Mouse (Mus musculus): ENCODE results near the gene Hs3st3b1. TPM values are rescaled to one million over a fixed set of nuclear protein-coding genes. Genes with fewer than 3 reads are reported as not detected.

Hs3st3b1 gene
- polyA plus RNA-seq, 1 experiment from 2014 or later: 2.6 TPM

DNA sequence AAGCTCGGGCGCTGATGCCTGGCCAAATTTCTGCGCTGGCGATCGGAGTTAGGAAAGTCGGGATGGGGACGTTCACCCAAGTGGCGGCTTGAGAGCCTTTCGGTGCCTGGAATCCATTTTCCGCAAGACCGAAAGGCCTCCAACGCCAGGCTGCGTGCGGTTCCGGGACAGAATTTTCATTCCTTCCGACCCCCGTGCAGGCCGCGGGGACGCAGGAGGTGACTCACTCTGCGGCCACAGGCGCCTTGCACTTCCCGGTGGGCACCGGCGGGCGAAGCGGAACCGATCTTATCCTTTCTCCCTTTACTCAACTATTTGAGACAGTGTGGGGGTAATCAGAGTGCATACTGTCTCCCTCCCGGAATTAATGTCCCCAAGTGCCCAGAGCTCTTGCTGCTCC, 1.3 kb upstream of the Hs3st3b1 start:
- Histone ChIP-seq H3K9me3 (ENCODE audit: control insufficient read depth, low read length) (no peaks in the 10 kb centered on the region), H3K4me1 (ENCODE audit: control insufficient read depth in 2 of 2, insufficient read depth in 2 of 2, low read length in 2 of 2) (peaks cover 17 to 36% of the 10 kb centered on the region in 2 experiments; a peak in 3 of 4 replicates), H3K9ac (ENCODE audit: low read length) (peak overlapping the region; percentile 54), H3K4me2 (ENCODE audit: low read length) (peak overlapping the region; percentile 95), H3K36me3 (ENCODE audit: control insufficient read depth, insufficient read depth, low read length) (no peaks in the 10 kb centered on the region), H3K4me3 (ENCODE audit: control insufficient read depth in 1 of 2, insufficient read depth in 1 of 2, low read depth in 1 of 2, low read length in 2 of 2) (peak overlapping the region; percentile 30 to 39), H3K27me3 (ENCODE audit: control insufficient read depth, insufficient read depth, low read length) (peaks cover 65% of the 10 kb centered on the region), H3K27ac (replicated peaks in 1 of 2; ENCODE audit: control insufficient read depth in 1 of 2, insufficient read depth in 1 of 2, low read depth in 2 of 2, low read length in 2 of 2) (no peak overlapping the region)
- ATAC-seq (ENCODE audit: insufficient number of reproducible peaks, insufficient read depth, low FRiP score, low read depth): no peak
- WGBS: 1% methylated on average over 29 of the region's 29 CpGs

DNA sequence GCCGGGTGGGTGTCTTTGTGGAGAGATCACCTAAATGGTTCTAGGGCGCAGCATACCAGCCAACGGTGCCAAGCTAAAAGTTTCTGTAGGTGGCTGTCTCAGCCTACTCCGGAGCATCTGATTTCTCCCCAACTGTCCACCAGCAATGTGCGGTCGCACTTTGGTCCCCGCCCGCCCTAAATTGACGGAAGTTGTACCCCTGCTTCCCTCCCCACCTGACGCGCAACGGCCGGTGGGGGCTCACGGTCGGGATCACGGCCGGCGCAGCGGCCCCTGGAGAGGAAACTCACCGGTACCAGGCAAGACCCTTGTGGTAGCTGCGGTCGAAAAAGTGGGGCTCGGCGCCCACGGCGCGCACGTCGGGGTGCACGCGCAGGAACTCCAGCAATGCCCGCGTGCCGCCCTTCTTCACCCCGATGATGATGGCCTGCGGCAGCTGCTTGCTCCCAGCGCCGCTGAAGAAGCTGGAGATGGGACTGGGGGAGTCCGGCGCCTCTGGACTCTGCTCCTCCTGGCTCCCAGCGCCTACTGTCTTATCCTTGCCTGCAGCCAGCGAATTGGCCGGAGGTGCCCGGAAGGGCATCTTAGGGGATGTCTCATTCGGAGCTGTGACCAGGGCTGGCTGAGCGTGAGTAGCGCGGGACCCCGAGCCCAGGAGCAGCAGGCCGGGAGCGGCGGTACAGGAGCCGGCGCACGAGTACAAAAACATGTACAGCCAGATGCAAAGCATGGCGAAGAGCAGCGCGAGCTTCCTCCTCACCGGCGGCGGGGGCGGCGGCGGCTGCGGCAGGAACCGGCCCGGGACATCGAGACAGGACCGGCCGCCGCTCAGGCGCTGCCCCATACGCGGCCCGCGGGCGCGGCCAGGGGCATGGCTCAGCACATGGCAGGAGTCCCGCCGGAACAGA, 792 bp downstream of the Hs3st3b1 start:
- WGBS: under 1% methylated on average over 80 of the region's 80 CpGs
- ATAC-seq (ENCODE audit: insufficient number of reproducible peaks, insufficient read depth, low FRiP score, low read depth): no peak
- Histone ChIP-seq H3K9ac (ENCODE audit: low read length) (peak overlapping the region; percentile 67), H3K9me3 (ENCODE audit: control insufficient read depth, low read length) (no peaks in the 10 kb centered on the region), H3K27ac (replicated peaks in 1 of 2; ENCODE audit: control insufficient read depth in 1 of 2, insufficient read depth in 1 of 2, low read depth in 2 of 2, low read length in 2 of 2) (no peak overlapping the region), H3K4me3 (ENCODE audit: control insufficient read depth in 1 of 2, insufficient read depth in 1 of 2, low read depth in 1 of 2, low read length in 2 of 2) (peak overlapping the region; percentile 48 to 57), H3K4me1 (ENCODE audit: control insufficient read depth in 2 of 2, insufficient read depth in 2 of 2, low read length in 2 of 2) (peaks cover 17 to 46% of the 10 kb centered on the region in 2 experiments; a peak in 3 of 4 replicates), H3K36me3 (ENCODE audit: control insufficient read depth, insufficient read depth, low read length) (no peaks in the 10 kb centered on the region), H3K4me2 (ENCODE audit: low read length) (peak overlapping the region; percentile 95), H3K27me3 (ENCODE audit: control insufficient read depth, insufficient read depth, low read length) (peaks cover 69% of the 10 kb centered on the region)

DNA sequence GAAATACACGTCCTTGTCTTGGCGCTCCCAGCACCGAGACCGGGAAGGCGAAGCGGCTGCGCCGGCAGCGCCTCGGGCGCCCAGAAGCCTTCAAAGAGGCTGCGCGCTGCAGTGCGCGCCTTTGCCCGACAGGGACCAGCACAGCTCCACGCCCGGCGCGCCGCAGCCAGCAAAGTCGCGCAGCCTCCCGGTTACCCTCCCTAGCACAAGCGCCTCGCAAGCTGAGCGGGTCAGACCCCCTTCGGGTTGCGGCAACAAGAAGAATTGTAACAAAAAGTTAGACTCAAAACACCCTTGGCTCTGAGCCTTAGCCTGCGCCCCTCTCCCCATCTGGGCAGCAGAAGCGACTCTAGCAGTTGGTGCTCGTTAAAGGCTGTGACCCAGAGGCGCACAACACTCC, 1.6 kb downstream of the Hs3st3b1 start:
- Histone ChIP-seq H3K4me3 (ENCODE audit: control insufficient read depth in 1 of 2, insufficient read depth in 1 of 2, low read depth in 1 of 2, low read length in 2 of 2) (peak overlapping the region; percentile 48 to 57), H3K4me1 (ENCODE audit: control insufficient read depth in 2 of 2, insufficient read depth in 2 of 2, low read length in 2 of 2) (peaks cover 17 to 48% of the 10 kb centered on the region in 2 experiments; a peak in 3 of 4 replicates), H3K27ac (replicated peaks in 1 of 2; ENCODE audit: control insufficient read depth in 1 of 2, insufficient read depth in 1 of 2, low read depth in 2 of 2, low read length in 2 of 2) (no peak overlapping the region), H3K27me3 (ENCODE audit: control insufficient read depth, insufficient read depth, low read length) (peaks cover 66% of the 10 kb centered on the region), H3K4me2 (ENCODE audit: low read length) (peak overlapping the region; percentile 95), H3K9me3 (ENCODE audit: control insufficient read depth, low read length) (no peaks in the 10 kb centered on the region), H3K36me3 (ENCODE audit: control insufficient read depth, insufficient read depth, low read length) (no peaks in the 10 kb centered on the region), H3K9ac (ENCODE audit: low read length) (peak overlapping the region; percentile 67)
- WGBS: under 1% methylated on average over 33 of the region's 33 CpGs
- ATAC-seq (ENCODE audit: insufficient number of reproducible peaks, insufficient read depth, low FRiP score, low read depth): peak; percentile 33; the same call in 1 of the 2 replicates

DNA sequence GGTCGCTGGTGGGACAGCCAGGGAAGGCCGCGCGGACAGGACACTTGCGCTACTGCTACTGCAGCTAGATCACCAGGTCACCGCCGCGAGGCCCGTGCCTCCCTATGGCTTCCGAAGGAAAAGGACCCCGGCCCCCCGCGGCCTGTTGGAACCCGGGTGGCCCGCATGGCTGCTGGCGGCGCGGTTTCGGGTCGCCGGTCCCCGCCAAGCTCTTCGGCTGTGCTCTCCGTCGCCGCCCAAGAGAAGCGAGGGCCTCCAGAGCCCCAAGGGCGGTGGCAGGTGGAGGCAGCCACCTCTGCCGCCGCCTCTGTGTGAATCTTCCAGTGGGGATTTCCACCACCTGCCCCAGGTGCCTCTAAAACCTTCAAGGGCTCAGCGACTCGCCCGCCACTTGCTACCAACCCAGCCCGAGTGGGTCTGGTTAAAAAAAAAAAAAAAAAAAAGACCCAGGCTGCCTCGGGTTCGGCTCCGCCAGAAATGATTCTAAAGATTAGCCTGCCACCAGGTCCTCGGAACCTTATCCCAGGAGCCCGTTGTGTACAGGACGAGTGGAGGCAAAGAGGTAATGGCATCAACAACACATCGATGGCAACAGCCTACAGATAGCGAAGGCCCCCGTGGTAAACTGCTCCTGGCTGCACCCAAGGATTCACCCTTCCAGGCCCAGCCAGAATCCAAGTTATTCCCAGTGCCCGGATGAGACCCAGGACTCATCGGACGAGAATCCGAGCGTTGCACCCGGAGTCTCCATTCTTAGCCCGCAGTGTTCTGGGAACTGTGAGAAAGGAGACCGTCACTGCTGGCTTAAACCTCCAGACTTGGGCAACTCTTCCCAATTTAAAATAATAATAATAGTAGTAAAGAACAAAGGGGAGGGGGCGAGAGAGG, 2.6 kb downstream of the Hs3st3b1 start:
- no peak for ATAC-seq (ENCODE audit: insufficient number of reproducible peaks, insufficient read depth, low FRiP score, low read depth)

DNA sequence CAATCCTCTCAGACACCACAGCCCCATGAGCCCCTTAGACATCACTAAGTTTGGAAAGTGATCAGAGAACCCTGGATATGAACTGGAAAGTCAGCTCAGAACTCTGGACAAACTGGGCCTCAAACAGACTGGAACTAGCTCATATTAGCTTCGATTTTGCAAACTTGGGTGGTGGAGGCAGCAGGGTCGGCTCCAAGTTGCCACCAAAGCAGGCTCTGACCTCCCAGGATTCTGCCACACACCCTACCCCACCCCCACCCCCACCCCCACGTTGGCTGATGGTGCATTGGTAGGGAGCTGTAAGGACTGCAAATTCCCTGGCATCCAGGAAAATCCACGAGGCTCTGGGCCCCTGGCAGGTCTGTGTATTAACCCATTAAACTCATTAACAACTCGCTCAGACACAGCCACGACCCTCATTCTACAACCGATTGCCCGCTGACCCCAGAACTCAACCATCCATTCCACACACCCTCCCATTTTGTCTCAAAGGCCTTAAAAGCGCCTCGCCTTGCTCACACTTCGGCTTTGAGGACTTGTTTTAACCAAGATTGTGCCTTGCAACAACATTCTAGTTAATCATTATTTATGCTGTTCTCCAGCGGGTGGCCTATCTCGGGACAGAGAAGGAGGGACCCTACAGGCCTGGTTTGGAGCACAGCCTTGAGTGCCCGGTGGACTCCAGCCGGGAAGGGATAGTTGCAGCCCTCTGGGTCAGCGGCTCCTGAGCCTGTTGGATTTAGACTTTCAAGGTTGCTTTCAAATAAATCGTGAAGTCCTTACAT, 3.6 kb downstream of the Hs3st3b1 start:
- Histone ChIP-seq H3K9me3 (ENCODE audit: control insufficient read depth, low read length) (no peaks in the 10 kb centered on the region), H3K4me1 (ENCODE audit: control insufficient read depth in 2 of 2, insufficient read depth in 2 of 2, low read length in 2 of 2) (peaks cover 20 to 41% of the 10 kb centered on the region in 2 experiments), H3K27me3 (ENCODE audit: control insufficient read depth, insufficient read depth, low read length) (peaks cover 47% of the 10 kb centered on the region), H3K9ac (ENCODE audit: low read length) (0 out of 2 replicates have a peak overlapping the region, but pooled peaks have one; percentile 67), H3K4me3 (ENCODE audit: control insufficient read depth in 1 of 2, insufficient read depth in 1 of 2, low read depth in 1 of 2, low read length in 2 of 2) (peak overlapping the region in 1 of 2 experiments; percentile 57; a peak in 2 of 4 replicates), H3K27ac (replicated peaks in 1 of 2; ENCODE audit: control insufficient read depth in 1 of 2, insufficient read depth in 1 of 2, low read depth in 2 of 2, low read length in 2 of 2) (no peak overlapping the region), H3K36me3 (ENCODE audit: control insufficient read depth, insufficient read depth, low read length) (no peaks in the 10 kb centered on the region), H3K4me2 (ENCODE audit: low read length) (peak overlapping the region; percentile 95)
- 52% methylated on average over 17 of the region's 17 CpGs for WGBS
- no peak for ATAC-seq (ENCODE audit: insufficient number of reproducible peaks, insufficient read depth, low FRiP score, low read depth)

More for the DNA sequence above, 2.6 kb downstream of the Hs3st3b1 start:
- peak overlapping the region; percentile 48 to 57 for H3K4me3 ChIP-seq (ENCODE audit: control insufficient read depth in 1 of 2, insufficient read depth in 1 of 2, low read depth in 1 of 2, low read length in 2 of 2)
- H3K36me3 ChIP-seq (ENCODE audit: control insufficient read depth, insufficient read depth, low read length): no peaks in the 10 kb centered on the region
- peak overlapping the region; percentile 67 for H3K9ac ChIP-seq (ENCODE audit: low read length)
- no peaks in the 10 kb centered on the region for H3K9me3 ChIP-seq (ENCODE audit: control insufficient read depth, low read length)
- WGBS: 8% methylated on average over 52 of the region's 52 CpGs
- H3K4me1 ChIP-seq (ENCODE audit: control insufficient read depth in 2 of 2, insufficient read depth in 2 of 2, low read length in 2 of 2): peaks cover 19 to 47% of the 10 kb centered on the region in 2 experiments; a peak in 3 of 4 replicates
- peaks cover 56% of the 10 kb centered on the region for H3K27me3 ChIP-seq (ENCODE audit: control insufficient read depth, insufficient read depth, low read length)
- H3K27ac ChIP-seq (replicated peaks in 1 of 2; ENCODE audit: control insufficient read depth in 1 of 2, insufficient read depth in 1 of 2, low read depth in 2 of 2, low read length in 2 of 2): no peak overlapping the region
- H3K4me2 ChIP-seq (ENCODE audit: low read length): peak overlapping the region; percentile 95

DNA sequence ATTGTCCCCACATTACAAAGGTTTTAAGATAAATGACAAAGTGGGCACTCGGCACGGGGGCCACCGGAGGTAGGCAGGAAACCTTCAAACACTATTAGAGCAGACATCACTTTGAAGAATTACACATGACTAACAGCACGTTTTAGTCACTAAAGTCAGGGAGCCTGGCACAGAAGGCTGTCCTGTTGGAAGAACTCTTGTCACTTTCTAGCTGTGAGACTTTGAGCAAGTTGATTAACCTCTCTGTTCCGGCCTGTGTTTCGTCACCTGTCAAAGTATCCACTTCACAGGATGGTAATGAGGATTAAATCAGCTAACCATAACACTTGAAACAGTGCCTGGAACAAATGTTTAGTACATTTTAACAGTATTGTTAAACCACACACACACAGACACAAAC, 4.5 kb downstream of the Hs3st3b1 start:
- Histone ChIP-seq H3K4me1 (ENCODE audit: control insufficient read depth in 2 of 2, insufficient read depth in 2 of 2, low read length in 2 of 2) (peaks cover 17 to 36% of the 10 kb centered on the region in 2 experiments), H3K4me2 (ENCODE audit: low read length) (no peak overlapping the region), H3K9me3 (ENCODE audit: control insufficient read depth, low read length) (no peaks in the 10 kb centered on the region), H3K36me3 (ENCODE audit: control insufficient read depth, insufficient read depth, low read length) (no peaks in the 10 kb centered on the region), H3K9ac (ENCODE audit: low read length) (no peak overlapping the region), H3K4me3 (ENCODE audit: control insufficient read depth in 1 of 2, insufficient read depth in 1 of 2, low read depth in 1 of 2, low read length in 2 of 2) (no peak overlapping the region), H3K27ac (replicated peaks in 1 of 2; ENCODE audit: control insufficient read depth in 1 of 2, insufficient read depth in 1 of 2, low read depth in 2 of 2, low read length in 2 of 2) (no peak overlapping the region), H3K27me3 (ENCODE audit: control insufficient read depth, insufficient read depth, low read length) (peaks cover 40% of the 10 kb centered on the region)
- whole genome bisulfite sequencing: 25% methylated on average over 6 of the region's 6 CpGs
- no peak for ATAC-seq (ENCODE audit: insufficient number of reproducible peaks, insufficient read depth, low FRiP score, low read depth)
